Mouse (Mus musculus): Measurements from ENCODE around the gene Cldn7.

The Cldn7 gene

GRCm38 (mm10) chr11:69992396-69992795 is 27.8 kb downstream of the Cldn7 start:
- DNase-seq, result no peak

GRCm38 (mm10) chr11:69992932-69993331 is 28.4 kb downstream of the Cldn7 start:
- no peak for DNase-seq

DNA sequence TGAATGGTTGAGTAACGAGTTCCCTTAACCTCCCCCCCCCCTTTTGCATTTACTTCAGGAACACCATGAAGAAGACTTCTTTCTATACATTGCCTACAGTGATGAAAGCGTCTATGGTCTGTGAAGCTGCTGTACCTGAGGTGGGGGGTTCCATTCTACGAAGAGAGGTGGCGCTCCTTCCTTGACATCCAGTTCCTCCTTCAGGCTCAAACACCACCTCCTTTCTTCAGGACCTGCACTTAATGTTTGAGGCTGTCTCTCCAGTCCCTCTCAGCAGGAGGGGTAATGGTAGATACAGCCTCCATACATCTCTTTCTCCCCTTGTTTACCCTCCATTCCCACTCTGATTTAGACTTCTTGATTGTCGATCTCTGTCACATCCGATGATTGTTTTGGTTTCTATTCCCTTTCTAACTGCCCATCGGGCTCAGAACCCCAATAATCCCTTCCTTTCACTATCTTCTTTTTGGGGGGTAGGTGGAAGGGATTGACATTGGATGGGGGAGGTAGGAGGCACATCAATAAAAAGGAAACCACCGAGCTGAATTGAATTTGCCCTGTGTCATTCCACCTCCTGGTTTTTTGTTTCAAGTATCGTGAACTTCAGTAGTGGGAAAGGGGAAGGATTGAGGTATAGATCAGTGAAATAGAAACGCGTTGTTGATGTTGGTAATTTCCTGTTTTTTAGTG is 30.0 kb downstream of the Cldn7 start:
- DNase-seq, result no peak

DNA sequence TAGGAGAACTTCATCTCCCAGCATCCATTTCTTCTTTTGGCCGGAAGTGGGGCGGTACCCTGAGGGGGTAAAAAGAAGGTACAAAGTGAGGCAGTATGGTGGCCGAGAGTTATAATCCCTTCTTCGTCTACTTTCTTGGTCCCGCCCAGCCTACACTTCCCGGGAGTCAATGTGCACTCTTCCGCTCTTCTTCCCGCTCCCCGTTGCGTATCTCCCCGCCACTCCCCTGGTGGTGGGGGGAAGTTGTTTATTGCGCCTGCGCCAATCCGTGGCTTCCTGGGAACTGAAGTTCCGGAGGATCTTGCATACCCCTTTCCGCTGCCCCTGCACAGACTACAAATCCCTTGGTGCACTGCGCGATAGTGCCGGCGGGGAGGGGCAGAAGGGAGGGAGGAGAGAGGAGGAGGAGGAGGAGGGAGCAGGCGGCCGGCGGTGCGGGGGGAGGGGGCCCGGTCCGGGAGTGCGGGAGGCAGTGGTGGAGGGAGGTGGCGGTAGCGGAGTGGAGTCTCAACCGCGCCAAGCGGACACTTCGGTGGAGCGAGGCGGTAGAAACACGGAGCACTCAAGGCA is 30.9 kb downstream of the Cldn7 start, which contains the start of gene Phf23:
Gene Phf23, plus strand, starts transcription at position 387 of the 570 bp plus-strand sequence.
- DNase-seq, result peak; percentile 97

GRCm38 (mm10) chr11:69996161-69997061 is 31.8 kb downstream of the Cldn7 start:
- peak; percentile 76 for DNase-seq

GRCm38 (mm10) chr11:69997070-69997509 is 32.5 kb downstream of the Cldn7 start:
- DNase-seq, result peak; percentile 91

- peak; percentile 30 for DNase-seq
Measured at GRCm38 (mm10) chr11:69998567-69999491, 34.2 kb downstream of the Cldn7 start.

- no peak for DNase-seq
Measured at GRCm38 (mm10) chr11:69999666-70000065, 35.1 kb downstream of the Cldn7 start.

DNA sequence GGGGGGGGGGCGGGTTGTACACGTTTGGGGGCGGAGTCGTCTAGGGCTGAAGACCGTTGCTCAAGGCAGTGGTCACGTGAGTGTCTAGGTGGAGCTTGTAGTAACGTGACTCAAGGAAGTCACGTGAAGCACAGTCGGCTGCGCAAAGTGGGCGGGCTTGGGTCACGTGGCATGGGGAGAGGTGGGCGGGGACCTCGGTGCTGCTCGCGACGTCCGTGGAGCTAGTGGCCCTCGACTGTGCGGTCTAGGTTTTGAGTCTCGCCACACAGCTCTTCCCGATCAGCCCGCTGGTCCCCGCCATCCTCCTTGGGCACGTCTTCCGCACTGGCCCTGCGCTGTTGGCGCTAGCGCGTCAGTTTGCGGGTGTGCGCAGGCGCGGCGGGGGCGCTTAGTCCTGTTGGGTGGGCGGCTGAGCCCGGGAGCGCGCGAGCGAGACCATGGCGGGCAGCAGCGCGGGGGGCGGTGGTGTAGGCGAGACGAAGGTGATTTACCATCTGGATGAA is 35.9 kb downstream of the Cldn7 start, which contains the start of gene Dvl2:
Gene Dvl2, plus strand, starts transcription at position 200 of the 503 bp plus-strand sequence.
- DNase-seq, result peak; percentile 85

DNA sequence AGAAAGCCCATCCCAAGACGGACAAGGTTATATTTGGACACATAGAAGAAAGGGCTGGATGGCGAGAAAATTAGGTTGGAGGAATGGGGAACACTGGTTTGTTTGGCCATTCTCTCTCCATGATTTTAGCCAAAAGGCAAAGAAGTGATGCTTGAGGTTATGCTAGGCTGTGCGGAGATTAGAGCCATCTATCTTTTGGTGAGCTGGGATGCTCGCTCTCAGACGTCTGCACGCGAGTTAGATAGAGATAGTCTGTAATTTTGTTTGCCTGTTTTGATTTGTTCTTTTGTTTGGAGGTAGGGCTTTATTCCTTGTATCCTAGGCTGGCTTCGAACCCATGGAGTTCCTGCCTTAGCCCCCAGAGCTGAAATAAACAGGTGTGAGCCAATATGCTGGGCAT is 36.6 kb downstream of the Cldn7 start:
- no peak for DNase-seq

- peak; percentile 70 for DNase-seq
Measured at GRCm38 (mm10) chr11:70001865-70002264, 37.3 kb downstream of the Cldn7 start.

DNA sequence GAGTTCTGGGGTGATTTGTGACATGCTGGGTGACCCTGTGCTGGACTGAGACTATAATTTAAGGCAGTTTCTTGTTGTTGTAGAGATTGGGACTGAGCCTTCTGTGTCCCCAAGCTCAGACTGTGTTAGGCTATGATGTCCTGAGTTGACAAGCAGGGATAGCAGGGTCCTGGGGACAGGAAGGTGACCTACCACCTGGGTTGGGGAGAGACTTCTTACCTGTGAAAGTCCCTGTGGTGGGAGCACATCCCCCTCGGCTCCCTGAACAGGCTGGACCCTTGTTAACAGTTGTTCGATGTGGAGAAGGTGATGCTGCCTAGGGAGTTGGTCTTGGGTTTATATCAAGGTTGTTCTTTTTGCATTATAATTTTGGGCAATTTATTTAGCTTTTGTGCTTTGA is 37.9 kb downstream of the Cldn7 start:
- DNase-seq, result no peak

DNA sequence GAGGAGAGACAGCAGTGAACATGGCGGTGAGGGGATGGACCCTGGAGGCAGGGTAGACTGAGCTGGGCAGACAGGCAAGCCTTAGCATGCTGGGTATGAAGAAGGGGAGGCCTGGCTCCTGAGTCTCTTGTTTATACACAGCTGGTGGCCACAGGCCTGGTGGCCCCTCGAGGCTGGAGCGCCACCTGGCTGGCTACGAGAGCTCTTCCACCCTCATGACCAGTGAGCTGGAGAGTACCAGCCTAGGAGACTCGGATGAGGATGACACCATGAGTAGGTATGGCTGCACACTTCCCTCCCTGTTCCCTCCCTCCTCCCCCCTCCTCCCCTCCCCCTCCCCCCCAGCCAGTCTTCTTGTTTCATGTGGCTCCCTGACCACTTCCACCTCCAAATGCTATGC is 40.9 kb downstream of the Cldn7 start:
- DNase-seq, result peak; percentile 52

- no peak for DNase-seq
Measured at GRCm38 (mm10) chr11:70010033-70010432, 45.5 kb downstream of the Cldn7 start.

GRCm38 (mm10) chr11:70010548-70010947 is 46.0 kb downstream of the Cldn7 start:
- DNase-seq, result no peak

DNA sequence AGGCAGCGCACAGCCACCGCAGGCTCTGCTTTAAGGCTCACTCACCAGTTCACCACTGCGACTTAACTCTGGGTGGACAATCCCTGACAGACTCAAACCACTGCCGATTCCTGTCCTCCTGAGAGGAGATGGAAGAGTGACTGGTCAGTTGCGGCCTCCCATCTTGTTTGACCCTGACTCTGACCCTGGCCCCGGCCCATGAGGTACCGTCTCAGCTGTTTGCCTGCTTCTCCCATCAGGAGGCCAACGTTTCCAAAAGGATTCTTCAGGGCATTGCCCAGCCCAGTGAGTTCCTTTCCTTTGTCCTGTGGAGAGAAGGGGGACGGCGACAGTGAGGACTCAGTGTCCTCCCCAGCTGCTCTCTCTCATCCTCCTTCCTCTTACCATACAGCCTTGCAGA is 46.4 kb downstream of the Cldn7 start:
- no peak for DNase-seq

- DNase-seq, result no peak
Measured at GRCm38 (mm10) chr11:70012931-70013330, 48.4 kb downstream of the Cldn7 start.

DNA sequence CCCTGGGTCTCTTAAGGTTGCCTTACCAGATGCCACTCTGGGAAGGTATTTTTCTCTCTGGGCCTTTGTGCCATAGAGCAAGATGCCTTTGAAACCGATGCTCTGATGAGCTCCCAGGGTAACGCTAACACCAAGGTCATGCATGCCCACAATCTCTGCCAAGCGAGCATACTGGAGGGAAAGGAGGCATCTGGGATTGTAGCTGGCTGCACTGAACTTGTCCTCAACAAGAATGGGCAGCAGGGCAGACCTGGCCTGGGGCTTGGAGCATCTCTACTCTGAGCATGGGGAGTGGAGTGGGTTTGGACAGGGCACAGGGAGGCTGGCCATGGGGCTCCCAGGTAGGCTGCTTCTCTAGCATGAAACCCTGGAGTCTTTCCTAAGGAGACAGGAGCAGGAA is 48.8 kb downstream of the Cldn7 start:
- DNase-seq, result no peak

- DNase-seq, result no peak
Measured at GRCm38 (mm10) chr11:70014051-70014450, 49.5 kb downstream of the Cldn7 start.

- DNase-seq, result peak; percentile 85
Measured at GRCm38 (mm10) chr11:70014880-70015558, 50.4 kb downstream of the Cldn7 start, which contains the start of gene Acadvl. TSS of gene Acadvl (minus strand) at chr11:70015411.

GRCm38 (mm10) chr11:70015677-70016076 is 51.1 kb downstream of the Cldn7 start:
- no peak for DNase-seq
